Mouse (Mus musculus): ENCODE data around the gene Cfap77. TPM values are rescaled to one million over a fixed set of nuclear protein-coding genes. Genes with fewer than 3 reads are reported as not detected.

Gene Cfap77
- polyA plus RNA-seq, 1 experiment from 2014 or later = not detected

DNA sequence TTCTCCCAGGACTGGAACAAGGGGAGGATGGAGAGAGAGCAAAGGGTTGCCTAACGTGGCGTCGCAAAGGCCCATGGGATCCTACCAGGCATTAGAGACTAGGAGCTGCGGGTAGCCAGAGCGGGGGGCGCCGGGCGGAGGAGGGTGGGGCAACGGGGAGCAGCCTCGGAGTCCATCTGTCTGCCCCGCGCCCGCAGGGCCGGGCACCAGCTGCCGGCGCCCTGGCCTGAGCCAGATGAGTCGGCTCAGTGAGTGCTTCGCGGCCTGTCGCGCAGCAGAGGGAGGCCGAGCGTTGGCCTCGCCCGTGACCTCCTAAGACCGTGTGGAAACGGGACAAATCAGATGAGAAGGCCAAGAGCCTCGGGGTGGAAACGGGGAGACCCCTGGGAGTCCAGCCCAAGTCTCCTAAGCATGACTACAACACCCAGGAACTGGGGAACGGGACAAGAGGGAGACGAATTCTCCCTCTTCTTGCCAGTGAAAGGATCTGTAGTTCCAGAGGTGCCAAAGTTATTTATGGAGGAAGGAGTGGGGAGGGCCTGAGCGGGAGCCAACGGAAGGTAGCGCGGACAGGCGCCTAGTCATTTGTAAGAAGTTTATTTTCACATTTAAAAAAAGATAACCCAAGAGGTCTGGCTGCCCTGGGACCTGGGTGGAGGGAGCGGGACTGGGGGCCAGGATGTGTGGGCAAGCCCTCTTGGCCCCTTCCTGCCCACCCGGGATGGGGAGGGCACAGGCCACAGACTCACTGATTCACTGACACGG is 146.3 kb downstream of the Cfap77 start:
- peak overlapping the region; percentile 49 for H3K9ac ChIP-seq
- peak; percentile 60; the same call in 1 of the 2 replicates for ATAC-seq (ENCODE audit: low read depth)
- H3K4me3 ChIP-seq = peak overlapping the region; percentile 21
- peak overlapping the region; percentile 43 for H3K4me2 ChIP-seq
- H3K9me3 ChIP-seq = no peaks in the 10 kb centered on the region
- H3K4me1 ChIP-seq (replicated peaks) = peaks cover 45% of the 10 kb centered on the region
- WGBS = under 1% methylated on average over 39 of the region's 39 CpGs
- H3K27ac ChIP-seq (replicated peaks) = peak overlapping the region; percentile 10; the same call in 1 of the 2 replicates
- H3K27me3 ChIP-seq = peaks cover 99% of the 10 kb centered on the region
- H3K36me3 ChIP-seq = peaks cover 15% of the 10 kb centered on the region

DNA sequence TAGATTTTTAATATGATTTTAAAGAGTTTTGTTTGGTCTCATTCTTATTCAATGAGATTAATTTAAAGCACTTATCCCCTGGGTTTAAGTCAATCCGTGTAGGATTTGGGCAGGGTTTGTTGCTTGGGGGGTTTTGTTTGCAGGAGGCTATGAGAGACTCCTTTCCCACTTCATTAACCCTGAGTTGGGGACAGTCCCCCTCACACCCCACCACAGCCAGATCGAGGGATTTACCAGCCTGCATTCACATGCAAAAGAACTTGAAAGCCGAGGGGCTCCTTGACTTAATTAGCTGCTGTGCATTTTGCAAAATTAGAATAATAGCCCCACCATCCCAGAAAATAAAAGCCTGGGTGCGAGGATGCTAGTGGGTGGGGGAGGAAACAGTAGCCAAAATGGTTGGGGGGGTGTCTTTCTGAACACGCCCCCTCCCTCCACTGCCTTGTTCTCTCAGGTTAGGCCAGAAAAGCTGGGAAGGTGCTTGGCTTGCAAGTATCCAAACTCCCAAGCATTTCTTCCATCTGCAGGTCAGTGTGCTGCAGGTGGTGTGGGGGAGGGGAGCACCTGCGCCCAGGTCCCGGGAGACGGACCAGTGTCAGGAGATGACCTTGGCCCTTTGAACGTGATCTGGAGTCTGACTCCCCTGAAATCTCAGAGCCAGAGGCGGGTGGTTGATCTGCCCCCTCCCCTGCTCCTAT is 147.0 kb downstream of the Cfap77 start:
- no peak for ATAC-seq (ENCODE audit: low read depth)
- Histone ChIP-seq H3K9me3 (no peaks in the 10 kb centered on the region), H3K4me1 (replicated peaks) (peaks cover 45% of the 10 kb centered on the region), H3K27ac (replicated peaks) (no peak overlapping the region), H3K9ac (peak overlapping the region; percentile 49), H3K4me3 (peak overlapping the region; percentile 15; the same call in 1 of the 2 replicates), H3K27me3 (peaks cover 97% of the 10 kb centered on the region), H3K4me2 (peak overlapping the region; percentile 43), H3K36me3 (peaks cover 15% of the 10 kb centered on the region)
- 1% methylated on average over 10 of the region's 10 CpGs for WGBS

DNA sequence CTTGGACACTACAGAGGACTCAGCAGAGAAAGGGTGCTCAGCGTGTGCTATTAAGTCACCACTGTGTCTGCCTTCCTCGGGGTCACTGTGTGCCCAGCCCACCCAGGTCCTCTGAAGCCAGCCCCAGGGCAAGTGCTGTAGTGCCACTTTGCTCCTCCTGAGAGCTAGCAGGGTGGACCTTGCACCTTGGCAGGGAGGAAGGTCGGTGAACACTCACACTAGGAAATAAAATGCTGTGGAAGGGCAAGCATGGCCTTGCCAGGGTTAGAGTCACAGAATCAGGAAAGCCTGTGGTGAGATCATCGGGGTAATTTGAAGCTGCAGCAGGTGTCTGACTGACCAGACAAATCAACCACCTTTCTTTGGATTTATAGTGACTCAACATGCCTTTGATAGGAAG is 149.3 kb downstream of the Cfap77 start:
- no peak overlapping the region for H3K27ac ChIP-seq (replicated peaks)
- peaks cover 27% of the 10 kb centered on the region for H3K4me1 ChIP-seq (replicated peaks)
- peaks cover 84% of the 10 kb centered on the region for H3K27me3 ChIP-seq
- no peak overlapping the region for H3K4me2 ChIP-seq
- ATAC-seq (ENCODE audit: low read depth) = no peak
- no peak overlapping the region for H3K4me3 ChIP-seq
- no peak overlapping the region for H3K9ac ChIP-seq
- H3K9me3 ChIP-seq = no peaks in the 10 kb centered on the region
- WGBS = 32% methylated on average over 4 of the region's 4 CpGs
- peaks cover 22% of the 10 kb centered on the region for H3K36me3 ChIP-seq

DNA sequence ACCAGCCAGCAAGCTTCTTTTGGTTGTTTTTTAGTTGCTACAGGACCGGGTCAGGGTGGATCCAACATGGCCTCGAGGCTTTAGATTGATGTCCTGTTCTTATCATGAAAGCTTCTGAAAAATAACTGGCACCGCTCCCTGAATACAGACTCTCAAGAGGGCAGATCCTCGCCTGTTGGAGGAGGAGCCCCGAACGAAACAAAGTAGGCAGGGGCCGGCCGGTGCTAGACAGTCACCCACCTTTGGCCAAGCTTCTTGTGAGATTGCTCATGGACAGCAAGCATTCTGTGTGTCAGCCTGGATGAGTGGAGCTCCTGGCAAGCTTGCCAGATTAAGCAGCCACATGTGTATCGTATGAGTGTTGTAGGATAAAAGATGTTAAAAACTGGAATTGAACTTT is 150.1 kb downstream of the Cfap77 start:
- Histone ChIP-seq H3K4me1 (replicated peaks) (peaks cover 27% of the 10 kb centered on the region), H3K36me3 (peaks cover 30% of the 10 kb centered on the region), H3K27me3 (peaks cover 76% of the 10 kb centered on the region), H3K9ac (no peak overlapping the region), H3K4me3 (no peak overlapping the region), H3K9me3 (no peaks in the 10 kb centered on the region), H3K4me2 (no peak overlapping the region), H3K27ac (replicated peaks) (no peak overlapping the region)
- ATAC-seq (ENCODE audit: low read depth) = no peak
- WGBS = 69% methylated on average over 9 of the region's 9 CpGs

DNA sequence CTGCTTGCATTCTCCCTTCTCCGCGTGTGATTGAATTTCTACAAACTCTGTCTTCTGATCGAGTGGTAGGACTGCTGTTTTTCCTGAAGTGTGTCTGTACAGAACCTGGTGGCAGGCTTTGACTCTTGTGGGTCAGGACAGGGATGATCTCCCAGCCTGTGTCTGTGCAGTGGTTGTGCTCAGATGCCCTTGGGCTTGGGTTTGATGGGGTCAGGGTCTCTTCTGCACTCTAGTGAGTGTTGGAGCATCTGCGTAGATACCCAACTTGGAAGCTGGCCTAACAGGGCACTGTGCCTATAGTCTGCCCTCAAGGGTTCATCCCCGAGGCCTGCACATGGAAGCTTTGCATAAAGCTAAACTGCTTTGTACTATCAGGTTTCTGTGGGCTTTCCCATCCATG is 151.0 kb downstream of the Cfap77 start:
- Histone ChIP-seq H3K36me3 (peaks cover 36% of the 10 kb centered on the region), H3K9me3 (no peaks in the 10 kb centered on the region), H3K4me1 (replicated peaks) (peaks cover 18% of the 10 kb centered on the region), H3K27me3 (peaks cover 67% of the 10 kb centered on the region), H3K4me2 (no peak overlapping the region), H3K27ac (replicated peaks) (no peak overlapping the region), H3K4me3 (no peak overlapping the region), H3K9ac (no peak overlapping the region)
- 82% methylated on average over 5 of the region's 5 CpGs for WGBS
- ATAC-seq (ENCODE audit: low read depth) = no peak

DNA sequence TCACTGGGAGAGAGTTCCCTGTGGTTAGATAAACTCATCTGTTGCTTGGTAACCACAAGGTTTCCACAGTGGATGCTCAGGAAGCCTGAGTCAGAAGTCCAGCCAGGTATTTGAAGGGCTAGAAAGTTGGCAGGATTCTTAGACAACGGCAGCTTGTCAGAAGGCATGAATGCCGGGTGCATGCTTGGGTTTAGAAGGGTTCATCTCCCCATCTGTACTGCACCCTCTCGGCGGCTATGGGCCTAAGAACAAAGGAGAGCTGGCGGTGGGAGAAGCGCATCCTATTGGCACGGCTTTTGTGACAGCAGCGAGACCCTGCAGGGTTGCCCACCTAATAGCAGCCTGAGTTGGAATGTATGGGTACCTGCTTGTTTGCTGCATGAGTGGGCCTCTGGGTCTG is 152.6 kb downstream of the Cfap77 start:
- no peak for ATAC-seq (ENCODE audit: low read depth)
- Histone ChIP-seq H3K27ac (replicated peaks) (no peak overlapping the region), H3K36me3 (peaks cover 48% of the 10 kb centered on the region), H3K4me2 (no peak overlapping the region), H3K4me3 (no peak overlapping the region), H3K4me1 (replicated peaks) (0 out of 2 replicates have a peak, but pooled peaks cover 3% of the 10 kb centered on the region), H3K27me3 (peaks cover 51% of the 10 kb centered on the region), H3K9me3 (no peaks in the 10 kb centered on the region), H3K9ac (no peak overlapping the region)
- 84% methylated on average over 8 of the region's 8 CpGs for WGBS

DNA sequence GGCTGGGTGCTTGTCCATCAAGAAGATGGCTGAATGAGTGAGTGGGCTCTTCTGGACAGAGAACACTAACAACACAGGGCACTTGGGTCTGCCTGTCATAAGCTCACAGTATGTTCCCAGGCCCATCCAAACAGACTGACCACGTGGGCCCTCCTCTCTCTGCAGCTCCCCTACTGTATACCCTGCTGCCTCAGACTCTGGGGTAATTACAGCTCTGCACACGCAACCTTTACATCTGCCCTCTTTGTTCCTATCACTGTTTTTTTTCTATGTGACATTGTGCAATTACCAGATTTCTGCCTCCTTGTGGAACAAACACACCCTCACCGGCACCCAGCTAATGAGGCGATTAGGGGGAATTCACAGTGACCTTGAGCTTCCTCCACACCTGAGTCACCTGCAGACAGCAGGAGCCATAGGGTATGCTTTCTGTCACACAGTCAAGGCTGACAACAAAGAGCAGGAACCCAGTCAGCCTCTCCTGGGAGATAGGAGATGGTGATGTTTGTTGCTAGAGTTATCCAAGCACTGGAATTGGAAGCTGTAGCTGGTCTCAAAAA is 157.4 kb downstream of the Cfap77 start:
- Histone ChIP-seq H3K27ac (replicated peaks) (no peak overlapping the region), H3K4me1 (replicated peaks) (no peaks in the 10 kb centered on the region), H3K36me3 (peaks cover 78% of the 10 kb centered on the region), H3K9ac (no peak overlapping the region), H3K27me3 (0 out of 2 replicates have a peak, but pooled peaks cover 5% of the 10 kb centered on the region), H3K9me3 (no peaks in the 10 kb centered on the region), H3K4me3 (no peak overlapping the region), H3K4me2 (no peak overlapping the region)
- no peak for ATAC-seq (ENCODE audit: low read depth)
- WGBS = 88% methylated on average over 4 of the region's 4 CpGs

DNA sequence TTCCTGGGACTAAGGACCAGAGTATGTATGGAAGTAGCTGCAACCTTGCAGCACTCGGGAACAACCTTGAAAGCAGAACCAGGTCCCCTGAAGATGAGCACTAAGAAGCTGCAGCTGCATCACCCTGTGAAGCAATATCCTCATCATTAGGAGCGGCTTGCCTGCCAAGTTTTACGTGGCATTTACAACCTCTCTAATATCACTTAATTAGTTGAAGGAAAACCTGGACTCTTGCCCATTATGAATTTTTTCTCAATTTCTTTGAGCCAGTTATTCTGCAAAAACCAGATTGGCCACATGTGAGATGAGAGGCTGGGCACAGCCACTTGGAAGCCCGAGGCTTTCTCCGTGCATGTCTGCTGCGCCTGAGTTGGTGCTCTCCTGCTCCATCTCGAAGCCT is 159.0 kb downstream of the Cfap77 start:
- 90% methylated on average over 7 of the region's 7 CpGs for WGBS
- no peak for ATAC-seq (ENCODE audit: low read depth)
- H3K9ac ChIP-seq = no peak overlapping the region
- H3K4me3 ChIP-seq = no peak overlapping the region
- no peak overlapping the region for H3K27ac ChIP-seq (replicated peaks)
- H3K36me3 ChIP-seq = peaks cover 79% of the 10 kb centered on the region
- H3K4me2 ChIP-seq = no peak overlapping the region
- H3K9me3 ChIP-seq = no peaks in the 10 kb centered on the region
- no peaks in the 10 kb centered on the region for H3K27me3 ChIP-seq
- H3K4me1 ChIP-seq (replicated peaks) = no peaks in the 10 kb centered on the region

DNA sequence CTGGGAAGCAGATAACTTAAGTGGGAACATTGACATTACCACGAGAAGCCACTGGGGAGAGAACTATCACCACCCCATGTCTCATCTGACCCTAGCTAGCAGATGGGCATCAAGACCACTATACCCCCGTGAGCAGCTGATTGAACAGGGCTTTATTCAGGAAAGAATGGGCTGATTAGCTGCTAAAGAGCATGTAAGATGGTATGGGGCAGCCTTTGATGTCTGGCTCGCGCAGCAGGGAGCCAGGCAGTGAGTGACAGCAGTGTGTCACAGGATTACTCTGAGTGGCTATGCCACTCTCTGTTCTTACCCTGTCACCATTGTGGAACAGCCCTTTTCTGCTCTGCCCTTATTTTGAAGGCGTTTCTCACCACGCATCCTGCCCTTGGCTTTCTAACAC is 161.3 kb downstream of the Cfap77 start:
- no peak for ATAC-seq (ENCODE audit: low read depth)
- Histone ChIP-seq H3K36me3 (peaks cover 74% of the 10 kb centered on the region), H3K4me3 (no peak overlapping the region), H3K9me3 (no peaks in the 10 kb centered on the region), H3K9ac (no peak overlapping the region), H3K4me2 (no peak overlapping the region), H3K27me3 (no peaks in the 10 kb centered on the region), H3K4me1 (replicated peaks) (no peaks in the 10 kb centered on the region), H3K27ac (replicated peaks) (no peak overlapping the region)
- 40% methylated on average over 6 of the region's 6 CpGs for WGBS

DNA sequence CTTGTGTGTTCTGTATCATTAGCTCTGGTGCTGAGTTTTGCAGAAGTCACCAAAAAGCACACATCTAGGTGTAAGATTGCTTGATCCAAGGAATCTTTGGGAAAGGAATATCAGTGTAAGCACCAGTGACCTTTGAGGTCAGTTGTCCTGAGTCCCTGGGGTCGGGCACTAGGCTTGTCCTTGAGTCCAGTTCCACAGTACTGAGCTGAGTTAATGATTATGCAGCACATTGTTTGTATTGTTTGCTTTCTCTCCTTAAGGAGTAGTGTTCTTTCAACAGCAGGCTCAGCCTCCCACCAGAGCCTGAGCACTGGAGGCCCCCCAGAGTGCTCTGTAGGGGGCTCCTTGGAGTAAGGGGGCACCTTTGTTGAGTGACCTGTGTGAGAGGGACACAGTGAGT is 162.1 kb downstream of the Cfap77 start:
- Histone ChIP-seq H3K27ac (replicated peaks) (no peak overlapping the region), H3K4me2 (no peak overlapping the region), H3K9ac (no peak overlapping the region), H3K9me3 (no peaks in the 10 kb centered on the region), H3K4me1 (replicated peaks) (no peaks in the 10 kb centered on the region), H3K36me3 (peaks cover 74% of the 10 kb centered on the region), H3K4me3 (no peak overlapping the region), H3K27me3 (no peaks in the 10 kb centered on the region)
- no peak for ATAC-seq (ENCODE audit: low read depth)
- WGBS = 13% methylated on average over 1 of the region's 1 CpGs

DNA sequence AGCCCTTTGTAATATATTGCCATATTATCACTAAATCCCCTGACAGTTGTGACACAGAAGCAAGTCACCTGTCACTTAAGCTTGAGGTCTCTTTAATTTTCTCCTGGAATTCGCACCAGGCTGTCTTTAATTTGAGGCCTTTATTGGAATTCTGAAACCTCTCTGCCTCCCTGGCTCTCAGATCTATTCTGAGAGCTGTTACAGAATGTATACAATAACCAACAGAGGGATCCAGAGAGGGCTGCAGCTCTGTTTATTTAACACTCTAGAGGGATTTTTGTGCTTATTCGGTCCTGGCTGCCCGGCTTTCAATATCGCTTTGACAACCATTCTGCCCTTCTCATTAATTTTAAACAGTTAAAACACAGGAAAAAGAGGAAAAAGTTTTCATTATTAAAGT is 170.0 kb downstream of the Cfap77 start:
- no peak overlapping the region for H3K4me3 ChIP-seq
- H3K36me3 ChIP-seq = peaks cover 57% of the 10 kb centered on the region
- no peak overlapping the region for H3K4me2 ChIP-seq
- no peak overlapping the region for H3K27ac ChIP-seq (replicated peaks)
- H3K9me3 ChIP-seq = no peaks in the 10 kb centered on the region
- no peaks in the 10 kb centered on the region for H3K27me3 ChIP-seq
- H3K4me1 ChIP-seq (replicated peaks) = no peaks in the 10 kb centered on the region; the same call in 1 of the 2 replicates
- no peak overlapping the region for H3K9ac ChIP-seq
- ATAC-seq (ENCODE audit: low read depth) = no peak
- WGBS = 72% methylated on average over 4 of the region's 4 CpGs

DNA sequence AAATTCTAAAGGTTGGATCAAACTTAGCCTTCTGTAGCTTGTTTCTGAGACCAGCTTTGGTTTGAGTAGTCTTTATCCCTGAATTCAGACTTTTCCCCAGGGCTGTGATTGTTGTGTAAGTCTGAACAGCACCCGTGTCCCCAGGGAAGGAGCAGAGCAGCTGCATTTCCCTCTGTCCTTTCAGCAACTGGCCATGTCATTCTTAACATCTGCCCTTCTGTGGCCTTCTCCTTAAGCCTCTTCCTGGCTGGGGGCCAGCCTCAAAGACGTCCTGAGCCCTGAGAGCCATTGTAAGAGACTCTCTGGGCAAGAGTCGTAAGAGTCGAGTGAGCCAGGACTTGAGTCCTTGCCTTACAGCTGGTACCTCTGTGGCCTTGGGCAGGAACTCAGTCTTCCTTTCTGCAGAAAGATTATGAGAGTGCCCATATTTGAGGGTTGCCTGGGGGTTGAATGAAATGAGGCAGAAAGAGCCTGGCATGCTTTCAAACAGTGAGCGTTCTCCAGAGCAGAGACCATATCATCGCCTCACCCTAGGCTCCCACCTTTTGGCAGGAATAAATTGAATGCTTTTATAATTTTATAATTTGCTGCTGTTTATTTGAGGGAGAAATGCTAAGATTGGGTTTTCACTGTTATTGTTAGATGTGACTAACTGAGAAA is 171.9 kb downstream of the Cfap77 start:
- Histone ChIP-seq H3K4me3 (no peak overlapping the region), H3K4me2 (no peak overlapping the region), H3K9me3 (no peaks in the 10 kb centered on the region), H3K4me1 (replicated peaks) (no peaks in the 10 kb centered on the region; the same call in 1 of the 2 replicates), H3K9ac (no peak overlapping the region), H3K27me3 (no peaks in the 10 kb centered on the region), H3K36me3 (peaks cover 53% of the 10 kb centered on the region), H3K27ac (replicated peaks) (no peak overlapping the region)
- ATAC-seq (ENCODE audit: low read depth) = no peak
- WGBS = 79% methylated on average over 6 of the region's 6 CpGs
